Mouse (Mus musculus) limb, embryonic 14.5 days (tissue): ENCODE measurements at regions not wholly inside any gene's neighbourhood (a gene's known extent, or its start where the extent isn't known, plus 50 kb on each side); places are given as distances from the start of the nearest gene placed in this dataset.

Experiments
- ATAC-seq: fragments of 200-750 bp; cut with Nextera tagmentation; 2 replicates; pipeline ENCODE4 v1.8.0; 2017; ENCODE audit warnings: low read depth, moderate number of reproducible peaks, moderate TSS enrichment; ENCODE audit not compliant: low FRiP score
- DNase-seq: peaks from one replicate; pipeline ENCODE4 v3.0.0-alpha.2; 2015; ENCODE audit warnings: low spot score
- H3K27ac ChIP-seq: fragments of 300-500 bp; sonication (generic); replicated peaks from 2 replicates; pipeline ENCODE4 v1.5.1; 2014; ENCODE audit warnings: low read depth, mild to moderate bottlenecking, low read length, moderate library complexity, mixed read lengths
- H3K27me3 ChIP-seq: fragments of 300-500 bp; sonication (generic); 2 replicates; pipeline ENCODE4 v1.6.1; 2014; ENCODE audit warnings: low read length, mixed read lengths; ENCODE audit not compliant: control insufficient read depth, insufficient read depth
- H3K36me3 ChIP-seq: fragments of 300-500 bp; sonication (generic); 2 replicates; pipeline ENCODE4 v1.6.1; 2014; ENCODE audit warnings: mild to moderate bottlenecking, low read length, moderate library complexity, mixed read lengths; ENCODE audit not compliant: control insufficient read depth, insufficient read depth
- H3K4me1 ChIP-seq: fragments of 300-500 bp; sonication (generic); 2 replicates; pipeline ENCODE4 v1.6.1; 2014; ENCODE audit warnings: antibody characterized with exemption, low read length, mixed read lengths; ENCODE audit not compliant: control insufficient read depth, insufficient read depth
- H3K4me2 ChIP-seq: fragments of 300-500 bp; sonication (generic); replicated peaks from 2 replicates; pipeline ENCODE4 v1.6.1; 2014; ENCODE audit warnings: low read depth, mild to moderate bottlenecking, low read length, moderate library complexity; ENCODE audit not compliant: severe bottlenecking
- H3K4me3 ChIP-seq: fragments of 300-500 bp; sonication (generic); replicated peaks from 2 replicates; pipeline ENCODE4 v1.5.1; 2014; ENCODE audit warnings: low read length
- H3K9ac ChIP-seq: fragments of 300-500 bp; sonication (generic); 2 replicates; pipeline ENCODE4 v1.6.1; 2014; ENCODE audit warnings: mild to moderate bottlenecking, low read depth, low read length, moderate library complexity; ENCODE audit not compliant: severe bottlenecking
- H3K9me3 ChIP-seq: fragments of 300-500 bp; sonication (generic); 2 replicates; pipeline ENCODE4 v1.6.1; 2016; ENCODE audit warnings: low read length; ENCODE audit not compliant: control insufficient read depth
- POLR2A ChIP-seq: fragments of 200-500 bp; IDR thresholded peaks from 2 replicates; pipeline ENCODE4 v1.8.0; 2012; ENCODE audit warnings: inconsistent platforms, mild to moderate bottlenecking, moderate library complexity, borderline replicate concordance; ENCODE audit not compliant: insufficient read depth, insufficient read length; ENCODE audit errors: extremely low read depth
- WGBS: fragments of 180-500 bp; shearing (Covaris S2); extraction: QIAGEN DNeasy Blood & Tissue Kit; methylation state at CpG from one replicate; pipeline ENCODE4 v1.1.7; 2014; 5-methylcytosine and 5-hydroxymethylcytosine counted together

DNA sequence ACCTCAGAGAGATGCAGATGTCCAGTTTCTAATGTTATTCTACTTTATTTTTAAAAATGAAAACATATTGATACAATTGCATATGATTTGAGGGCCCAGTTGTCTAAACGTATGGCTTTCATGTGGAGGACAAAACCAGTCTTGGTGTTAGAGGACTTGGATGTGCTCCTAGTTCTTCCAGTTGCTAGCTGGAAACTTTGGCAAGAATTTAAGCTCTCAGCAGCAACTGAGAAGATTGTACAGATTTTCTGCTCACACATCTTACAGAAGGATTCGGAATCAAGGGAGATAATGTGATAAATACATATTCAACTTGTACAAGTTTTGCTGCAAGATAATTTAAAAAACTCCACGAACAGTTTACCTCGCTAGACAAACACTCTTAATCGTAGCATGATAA lies 105.6 kb upstream of the Myocd start:
- no peaks in the 10 kb centered on the region for H3K27me3 ChIP-seq
- DNase-seq = no peak
- H3K9me3 ChIP-seq = no peaks in the 10 kb centered on the region
- H3K9ac ChIP-seq = no peak overlapping the region
- no peak overlapping the region for H3K4me2 ChIP-seq
- WGBS = 80% methylated on average over 5 of the region's 5 CpGs
- no peak for TF ChIP-seq POLR2A
- H3K4me3 ChIP-seq = no peak overlapping the region
- no peaks in the 10 kb centered on the region for H3K36me3 ChIP-seq
- ATAC-seq = no peak
- no peak overlapping the region for H3K27ac ChIP-seq
- no peaks in the 10 kb centered on the region for H3K4me1 ChIP-seq

- TF ChIP-seq POLR2A = no peak
- H3K27me3 ChIP-seq = no peaks in the 10 kb centered on the region
- no peak overlapping the region for H3K9ac ChIP-seq
- WGBS = 92% methylated on average over 4 of the region's 4 CpGs
- DNase-seq (no peak), ATAC-seq (no peak)
- no peaks in the 10 kb centered on the region for H3K36me3 ChIP-seq
- no peak overlapping the region for H3K27ac ChIP-seq
- H3K4me1 ChIP-seq = peaks cover 1% of the 10 kb centered on the region
- no peaks in the 10 kb centered on the region for H3K9me3 ChIP-seq
- H3K4me3 ChIP-seq = no peak overlapping the region
- H3K4me2 ChIP-seq = no peak overlapping the region
Observed at GRCm38 (mm10) chr11:65373136-65373535, 103.3 kb upstream of the Myocd start.

GRCm38 (mm10) chr11:65372309-65372811 lies 102.6 kb upstream of the Myocd start:
- H3K4me3 ChIP-seq = no peak overlapping the region
- no peaks in the 10 kb centered on the region for H3K27me3 ChIP-seq
- ATAC-seq = no peak
- H3K36me3 ChIP-seq = no peaks in the 10 kb centered on the region
- peaks cover 8% of the 10 kb centered on the region for H3K4me1 ChIP-seq
- TF ChIP-seq POLR2A = no peak
- 81% methylated on average over 9 of the region's 9 CpGs for WGBS
- H3K9me3 ChIP-seq = no peaks in the 10 kb centered on the region
- H3K4me2 ChIP-seq = no peak overlapping the region
- no peak for DNase-seq
- H3K9ac ChIP-seq = no peak overlapping the region
- H3K27ac ChIP-seq = no peak overlapping the region

- H3K9me3 ChIP-seq = no peaks in the 10 kb centered on the region
- WGBS = 20% methylated on average over 5 of the region's 5 CpGs
- ATAC-seq (no peak), DNase-seq (peak; percentile 61)
- no peak overlapping the region for H3K9ac ChIP-seq
- no peak for TF ChIP-seq POLR2A
- H3K36me3 ChIP-seq = no peaks in the 10 kb centered on the region
- H3K4me2 ChIP-seq = no peak overlapping the region; the same call in 1 of the 2 replicates
- no peak overlapping the region for H3K27ac ChIP-seq
- no peaks in the 10 kb centered on the region for H3K27me3 ChIP-seq
- H3K4me1 ChIP-seq = peaks cover 24% of the 10 kb centered on the region
- no peak overlapping the region for H3K4me3 ChIP-seq
Observed at GRCm38 (mm10) chr11:65367825-65368224, 98.0 kb upstream of the Myocd start.

- H3K4me2 ChIP-seq = no peak overlapping the region
- peaks cover 24% of the 10 kb centered on the region for H3K4me1 ChIP-seq
- H3K27ac ChIP-seq = no peak overlapping the region; the same call in 1 of the 2 replicates
- ATAC-seq (no peak), DNase-seq (no peak)
- no peaks in the 10 kb centered on the region for H3K9me3 ChIP-seq
- 34% methylated on average over 8 of the region's 8 CpGs for WGBS
- H3K9ac ChIP-seq = no peak overlapping the region
- TF ChIP-seq POLR2A = no peak
- H3K27me3 ChIP-seq = no peaks in the 10 kb centered on the region
- no peak overlapping the region for H3K4me3 ChIP-seq
- H3K36me3 ChIP-seq = no peaks in the 10 kb centered on the region
Observed at GRCm38 (mm10) chr11:65366677-65367370, 97.0 kb upstream of the Myocd start.
